Mouse (Mus musculus): ENCODE measurements around the gene Atxn1. TPM values are rescaled to one million over a fixed set of nuclear protein-coding genes. Genes with fewer than 3 reads are reported as not detected.
A peak's percentile ranks its signal among the peaks of the same experiment; 100 is the strongest.

The Atxn1 gene
- polyA plus RNA-seq, 1 experiment from 2014 or later, result 1.6 TPM

DNA sequence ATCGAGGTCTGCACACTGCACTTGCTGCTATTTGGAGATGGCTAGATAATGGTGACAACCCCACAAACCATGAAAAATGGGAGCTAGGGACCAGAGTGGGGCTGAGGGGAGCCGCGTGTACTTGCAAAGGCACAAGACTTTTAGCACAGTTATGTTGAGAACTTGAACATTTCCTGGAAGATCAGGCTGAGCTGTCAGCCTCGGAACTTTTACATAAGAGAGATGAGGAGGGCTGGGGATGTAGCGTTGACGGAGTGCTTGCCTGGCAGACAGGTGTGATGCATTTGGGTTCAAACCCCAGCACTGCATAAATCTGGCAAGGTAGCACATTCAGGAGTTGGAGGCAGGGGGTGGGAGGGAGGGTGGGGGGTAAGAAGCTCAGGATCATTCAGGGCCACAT, 346.8 kb downstream of the Atxn1 start:
- Histone ChIP-seq H3K9me3 (no peaks in the 10 kb centered on the region), H3K4me1 (peaks cover 23% of the 10 kb centered on the region), H3K4me3 (no peak overlapping the region), H3K27me3 (ENCODE audit: poor library complexity, severe bottlenecking) (no peaks in the 10 kb centered on the region), H3K36me3 (replicated peaks) (no peaks in the 10 kb centered on the region), H3K27ac (no peak overlapping the region)
- DNase-seq (ENCODE audit: extremely low spot score, low spot score), result no peak
- WGBS, result 85% methylated on average over 6 of the region's 6 CpGs

DNA sequence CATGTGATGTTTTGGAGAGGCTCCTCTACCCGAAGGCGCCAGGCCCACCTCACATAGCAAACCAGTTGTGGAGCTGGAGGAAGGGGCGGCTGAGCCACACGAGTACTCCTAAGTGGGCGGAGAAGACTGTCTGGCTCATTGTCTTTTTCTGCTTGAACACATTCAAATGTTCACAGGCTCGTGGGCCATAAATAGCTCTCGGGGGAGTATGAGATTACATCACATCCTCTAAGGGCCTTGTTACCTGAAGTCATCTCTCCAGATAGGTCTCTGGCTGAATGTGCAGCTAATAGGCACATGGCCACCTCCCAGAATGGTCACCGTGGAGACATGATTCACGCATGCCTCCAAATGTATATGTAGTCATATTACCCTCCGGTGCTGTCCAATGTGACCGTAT, 350.0 kb downstream of the Atxn1 start:
- 71% methylated on average over 11 of the region's 11 CpGs for WGBS
- Histone ChIP-seq H3K36me3 (replicated peaks) (no peaks in the 10 kb centered on the region), H3K27me3 (ENCODE audit: poor library complexity, severe bottlenecking) (no peaks in the 10 kb centered on the region), H3K9me3 (no peaks in the 10 kb centered on the region), H3K4me3 (no peak overlapping the region), H3K27ac (no peak overlapping the region), H3K4me1 (peaks cover 12% of the 10 kb centered on the region)
- no peak for DNase-seq (ENCODE audit: extremely low spot score, low spot score)

DNA sequence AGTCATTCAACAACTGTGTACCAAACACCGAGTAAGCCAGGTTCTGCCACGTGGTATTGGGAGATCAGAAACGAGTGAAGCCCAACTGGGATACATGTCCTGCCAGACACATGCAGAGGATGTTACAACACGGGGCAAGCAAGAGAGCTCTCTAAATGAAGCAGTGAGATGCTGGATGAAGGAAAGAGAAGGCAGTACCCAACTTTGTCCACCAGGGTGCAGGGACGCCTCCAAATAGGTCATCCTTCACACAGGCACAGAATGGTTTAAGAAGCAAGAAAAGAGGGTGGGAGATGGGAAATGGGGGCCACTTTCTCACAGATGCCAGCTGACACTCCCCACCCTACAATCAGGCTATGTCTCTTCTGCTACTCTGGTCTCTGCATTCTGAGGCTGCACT, 351.5 kb downstream of the Atxn1 start:
- H3K27ac ChIP-seq, result no peak overlapping the region
- H3K4me3 ChIP-seq, result no peak overlapping the region
- DNase-seq (ENCODE audit: extremely low spot score, low spot score), result peak; percentile 25
- no peaks in the 10 kb centered on the region for H3K27me3 ChIP-seq (ENCODE audit: poor library complexity, severe bottlenecking)
- 35% methylated on average over 5 of the region's 5 CpGs for WGBS
- no peaks in the 10 kb centered on the region for H3K36me3 ChIP-seq (replicated peaks)
- peaks cover 20% of the 10 kb centered on the region for H3K4me1 ChIP-seq
- H3K9me3 ChIP-seq, result peaks cover 7% of the 10 kb centered on the region; the same call in 1 of the 2 replicates

DNA sequence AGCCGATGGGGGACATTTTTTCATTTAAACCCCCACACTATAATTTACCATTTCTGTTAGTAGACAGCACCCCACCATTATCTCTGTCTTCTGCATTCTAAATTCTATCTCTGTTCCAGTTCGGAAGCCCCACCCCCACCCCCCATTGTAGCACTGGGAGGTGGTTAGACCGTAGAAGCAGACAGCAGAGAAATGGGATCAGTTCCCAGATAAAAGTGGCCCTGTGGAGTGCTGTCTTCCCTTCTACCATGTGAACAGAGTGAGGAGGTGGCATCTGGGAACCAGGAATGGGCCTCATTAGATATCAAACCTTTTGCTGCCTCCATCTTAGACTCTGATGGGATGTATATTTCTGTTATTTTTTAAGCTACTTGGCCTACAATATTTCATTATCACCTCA, 353.3 kb downstream of the Atxn1 start:
- DNase-seq (ENCODE audit: extremely low spot score, low spot score), result no peak
- 82% methylated on average over 3 of the region's 3 CpGs for WGBS
- Histone ChIP-seq H3K36me3 (replicated peaks) (no peaks in the 10 kb centered on the region), H3K27ac (no peak overlapping the region), H3K27me3 (ENCODE audit: poor library complexity, severe bottlenecking) (no peaks in the 10 kb centered on the region), H3K4me1 (peaks cover 20% of the 10 kb centered on the region), H3K9me3 (peaks cover 9% of the 10 kb centered on the region; the same call in 1 of the 2 replicates), H3K4me3 (no peak overlapping the region)

DNA sequence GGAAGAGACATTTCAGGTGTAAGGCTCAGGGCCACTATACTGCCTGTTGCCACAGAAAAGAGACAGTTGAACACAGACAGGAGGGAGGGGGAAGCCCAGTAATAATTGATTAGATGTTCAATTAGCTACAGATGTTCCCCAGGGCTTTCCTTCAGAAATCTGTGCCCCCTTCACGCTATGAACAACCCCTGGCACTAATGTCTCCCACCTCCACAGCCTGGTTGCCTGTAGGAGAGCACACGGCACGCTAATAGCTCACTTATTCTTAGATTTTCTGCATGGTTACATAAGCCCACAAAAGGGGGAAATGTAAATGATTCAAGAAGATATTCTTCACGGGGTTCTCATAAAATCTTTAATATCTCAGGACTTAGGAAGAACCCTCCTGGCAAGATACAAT, 355.3 kb downstream of the Atxn1 start:
- H3K36me3 ChIP-seq (replicated peaks), result no peaks in the 10 kb centered on the region
- peaks cover 9% of the 10 kb centered on the region; the same call in 1 of the 2 replicates for H3K9me3 ChIP-seq
- no peak overlapping the region for H3K4me3 ChIP-seq
- DNase-seq (ENCODE audit: extremely low spot score, low spot score), result no peak
- no peaks in the 10 kb centered on the region for H3K27me3 ChIP-seq (ENCODE audit: poor library complexity, severe bottlenecking)
- H3K27ac ChIP-seq, result no peak overlapping the region
- WGBS, result 59% methylated on average over 4 of the region's 4 CpGs
- H3K4me1 ChIP-seq, result peaks cover 11% of the 10 kb centered on the region

DNA sequence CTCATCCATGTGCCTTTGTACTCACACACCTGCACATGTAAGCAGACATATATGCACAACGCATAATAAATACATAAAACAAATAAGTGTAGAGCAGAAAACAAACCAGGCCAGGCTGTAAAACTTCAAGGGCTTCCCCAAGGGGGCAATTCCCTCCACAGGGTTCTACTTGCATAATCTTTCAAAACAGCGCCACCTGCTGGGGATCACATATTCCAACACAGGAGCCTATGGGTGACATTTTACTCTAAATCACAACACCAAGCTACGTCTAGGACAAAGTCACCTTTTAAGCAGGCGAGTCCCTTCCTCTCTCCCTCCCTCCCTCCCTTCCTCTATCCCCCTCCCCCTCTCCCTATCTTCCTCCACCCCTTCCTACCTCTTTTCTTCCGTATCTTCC, 356.2 kb downstream of the Atxn1 start:
- no peak overlapping the region for H3K27ac ChIP-seq
- DNase-seq (ENCODE audit: extremely low spot score, low spot score), result no peak
- peaks cover 10% of the 10 kb centered on the region for H3K4me1 ChIP-seq
- H3K4me3 ChIP-seq, result no peak overlapping the region
- H3K9me3 ChIP-seq, result peaks cover 9% of the 10 kb centered on the region; the same call in 1 of the 2 replicates
- H3K36me3 ChIP-seq (replicated peaks), result no peaks in the 10 kb centered on the region
- H3K27me3 ChIP-seq (ENCODE audit: poor library complexity, severe bottlenecking), result no peaks in the 10 kb centered on the region
- WGBS, result 95% methylated on average over 5 of the region's 5 CpGs

DNA sequence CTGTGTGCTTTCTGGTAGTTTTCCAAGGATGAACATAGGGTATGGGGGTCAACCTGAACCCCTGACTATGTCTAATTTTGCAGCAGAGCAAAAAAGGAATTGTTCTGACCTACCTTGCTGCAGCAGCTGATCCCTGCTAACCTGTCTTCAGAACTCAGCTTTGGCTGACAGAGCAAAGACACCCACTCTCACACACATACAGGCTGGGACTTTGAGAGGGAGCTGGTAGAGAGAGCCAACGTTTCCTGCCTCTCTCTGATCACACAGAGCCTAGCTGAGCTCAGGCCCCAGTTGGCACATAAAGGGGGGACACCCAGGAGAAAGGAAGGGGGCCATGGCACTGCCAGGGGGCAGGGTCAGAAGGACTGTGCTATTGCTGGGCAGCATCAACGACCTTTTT, 356.9 kb downstream of the Atxn1 start:
- no peak overlapping the region for H3K4me3 ChIP-seq
- peaks cover 10% of the 10 kb centered on the region for H3K4me1 ChIP-seq
- no peaks in the 10 kb centered on the region for H3K27me3 ChIP-seq (ENCODE audit: poor library complexity, severe bottlenecking)
- no peak overlapping the region for H3K27ac ChIP-seq
- WGBS, result 77% methylated on average over 2 of the region's 2 CpGs
- H3K9me3 ChIP-seq, result peaks cover 9% of the 10 kb centered on the region; the same call in 1 of the 2 replicates
- DNase-seq (ENCODE audit: extremely low spot score, low spot score), result no peak
- H3K36me3 ChIP-seq (replicated peaks), result no peaks in the 10 kb centered on the region

DNA sequence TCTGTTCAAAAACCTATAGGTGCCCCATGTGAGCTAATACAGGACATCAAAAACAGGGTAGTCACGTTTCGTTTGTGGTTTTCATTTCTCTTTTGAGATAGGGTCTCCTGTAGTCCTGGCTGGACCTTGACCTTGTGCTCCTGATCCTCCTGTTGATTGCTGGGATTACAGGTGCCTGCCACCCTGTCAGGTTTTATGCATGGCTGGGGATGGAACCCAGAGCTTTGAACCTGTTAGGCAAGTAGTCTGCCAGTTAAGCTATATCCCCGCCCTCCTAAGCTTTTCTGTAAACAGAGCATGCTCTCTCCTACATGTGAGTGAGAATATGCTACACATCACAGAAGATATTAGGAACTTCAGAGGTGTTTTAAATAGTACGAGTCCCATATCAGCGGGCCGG, 361.2 kb downstream of the Atxn1 start:
- H3K27me3 ChIP-seq (ENCODE audit: poor library complexity, severe bottlenecking), result no peaks in the 10 kb centered on the region
- no peak for DNase-seq (ENCODE audit: extremely low spot score, low spot score)
- 94% methylated on average over 6 of the region's 6 CpGs for WGBS
- no peak overlapping the region for H3K27ac ChIP-seq
- peaks cover 5% of the 10 kb centered on the region; the same call in 1 of the 2 replicates for H3K9me3 ChIP-seq
- no peaks in the 10 kb centered on the region for H3K36me3 ChIP-seq (replicated peaks)
- no peak overlapping the region for H3K4me3 ChIP-seq
- peaks cover 16% of the 10 kb centered on the region for H3K4me1 ChIP-seq

DNA sequence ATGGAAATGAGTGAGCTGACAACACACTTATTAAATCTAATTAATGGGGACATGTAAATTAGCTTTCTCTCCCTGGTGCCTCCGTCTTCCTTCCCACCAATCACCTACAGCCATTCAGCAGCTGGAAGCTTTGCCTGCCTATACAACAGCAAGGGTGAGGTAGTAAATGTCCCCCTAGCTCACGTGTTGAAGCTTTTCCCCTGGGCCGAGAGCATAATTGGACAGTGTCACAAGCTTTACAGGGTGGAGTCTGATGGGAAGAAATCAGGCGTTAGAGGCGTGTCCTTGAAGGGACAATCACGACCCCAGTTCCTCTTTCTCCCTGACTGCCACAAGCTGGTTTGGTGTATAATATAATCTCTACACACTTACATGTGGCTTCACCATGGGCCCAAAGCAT, 364.4 kb downstream of the Atxn1 start:
- no peak for DNase-seq (ENCODE audit: extremely low spot score, low spot score)
- Histone ChIP-seq H3K27me3 (ENCODE audit: poor library complexity, severe bottlenecking) (no peaks in the 10 kb centered on the region), H3K9me3 (no peaks in the 10 kb centered on the region), H3K4me3 (no peak overlapping the region), H3K27ac (peak overlapping the region; percentile 15; the same call in 1 of the 2 replicates), H3K36me3 (replicated peaks) (no peaks in the 10 kb centered on the region), H3K4me1 (peaks cover 16% of the 10 kb centered on the region)
- WGBS, result 70% methylated on average over 6 of the region's 6 CpGs

DNA sequence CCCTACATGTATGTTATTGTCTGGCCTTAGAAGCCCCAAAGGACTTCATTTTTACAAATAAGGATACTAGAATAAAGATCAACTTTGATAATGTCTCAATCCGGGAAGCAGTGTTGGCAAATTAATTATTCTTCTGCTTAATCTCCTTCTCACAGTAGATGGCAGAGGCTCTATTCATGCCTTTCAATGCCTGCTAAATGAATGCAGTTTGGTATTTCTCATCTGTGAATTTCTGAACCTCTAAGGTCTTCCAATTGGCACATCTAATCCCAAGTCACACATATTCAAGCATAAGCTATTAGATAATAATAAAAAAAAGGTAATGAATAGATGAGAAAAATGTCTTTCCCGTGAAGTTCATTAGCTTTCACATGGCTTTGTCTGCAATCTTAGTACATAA, 365.0 kb downstream of the Atxn1 start:
- WGBS, result 75% methylated on average over 2 of the region's 2 CpGs
- H3K4me3 ChIP-seq, result no peak overlapping the region
- peaks cover 16% of the 10 kb centered on the region for H3K4me1 ChIP-seq
- no peaks in the 10 kb centered on the region for H3K36me3 ChIP-seq (replicated peaks)
- no peak for DNase-seq (ENCODE audit: extremely low spot score, low spot score)
- no peaks in the 10 kb centered on the region for H3K27me3 ChIP-seq (ENCODE audit: poor library complexity, severe bottlenecking)
- H3K9me3 ChIP-seq, result no peaks in the 10 kb centered on the region
- H3K27ac ChIP-seq, result no peak overlapping the region

DNA sequence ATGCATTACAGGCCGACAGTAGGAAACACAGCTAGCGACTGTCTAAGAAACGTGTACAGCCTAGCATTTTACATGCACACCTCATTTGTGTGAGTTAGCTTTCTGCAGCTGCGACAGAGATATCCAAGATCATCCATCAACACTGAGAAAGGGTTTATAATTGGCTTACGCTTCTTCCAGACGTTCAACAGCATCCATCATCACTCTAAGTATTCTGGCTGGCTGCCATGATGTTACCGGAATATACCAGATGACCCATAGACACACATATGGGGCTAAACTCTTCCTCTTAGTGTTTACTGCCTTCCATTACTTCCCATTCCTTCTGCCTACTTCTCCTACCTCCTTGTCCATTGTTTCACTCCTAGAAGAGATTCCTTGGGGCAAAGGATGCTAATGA, 369.4 kb downstream of the Atxn1 start:
- no peaks in the 10 kb centered on the region for H3K36me3 ChIP-seq (replicated peaks)
- H3K27me3 ChIP-seq (ENCODE audit: poor library complexity, severe bottlenecking), result no peaks in the 10 kb centered on the region
- H3K27ac ChIP-seq, result no peak overlapping the region
- no peak for DNase-seq (ENCODE audit: extremely low spot score, low spot score)
- peaks cover 11% of the 10 kb centered on the region for H3K4me1 ChIP-seq
- H3K9me3 ChIP-seq, result no peaks in the 10 kb centered on the region
- H3K4me3 ChIP-seq, result no peak overlapping the region
- WGBS, result 94% methylated on average over 7 of the region's 7 CpGs

DNA sequence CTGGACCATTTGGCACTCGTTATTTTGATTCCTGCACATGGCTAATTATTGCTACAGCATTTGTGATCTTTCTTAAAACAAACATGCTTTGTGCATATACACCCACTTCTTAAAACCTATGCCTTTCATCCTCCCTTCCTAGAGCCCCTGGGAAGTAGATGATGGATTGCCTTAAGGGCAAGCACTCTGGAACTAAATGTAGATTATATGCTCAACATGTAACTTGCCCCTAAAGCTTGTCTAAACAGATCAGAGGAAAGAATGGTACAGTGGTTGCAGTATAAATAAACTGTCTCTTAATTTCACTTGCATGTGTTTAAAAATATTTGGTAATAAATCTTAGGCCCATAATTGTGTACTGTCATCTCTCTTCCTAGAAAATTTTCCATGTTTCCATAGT, 370.9 kb downstream of the Atxn1 start:
- WGBS, result 86% methylated on average over 1 of the region's 1 CpGs
- H3K4me1 ChIP-seq, result no peaks in the 10 kb centered on the region; the same call in 1 of the 2 replicates
- no peak overlapping the region for H3K27ac ChIP-seq
- H3K4me3 ChIP-seq, result no peak overlapping the region
- H3K27me3 ChIP-seq (ENCODE audit: poor library complexity, severe bottlenecking), result no peaks in the 10 kb centered on the region
- DNase-seq (ENCODE audit: extremely low spot score, low spot score), result no peak
- H3K36me3 ChIP-seq (replicated peaks), result no peaks in the 10 kb centered on the region
- no peaks in the 10 kb centered on the region for H3K9me3 ChIP-seq

DNA sequence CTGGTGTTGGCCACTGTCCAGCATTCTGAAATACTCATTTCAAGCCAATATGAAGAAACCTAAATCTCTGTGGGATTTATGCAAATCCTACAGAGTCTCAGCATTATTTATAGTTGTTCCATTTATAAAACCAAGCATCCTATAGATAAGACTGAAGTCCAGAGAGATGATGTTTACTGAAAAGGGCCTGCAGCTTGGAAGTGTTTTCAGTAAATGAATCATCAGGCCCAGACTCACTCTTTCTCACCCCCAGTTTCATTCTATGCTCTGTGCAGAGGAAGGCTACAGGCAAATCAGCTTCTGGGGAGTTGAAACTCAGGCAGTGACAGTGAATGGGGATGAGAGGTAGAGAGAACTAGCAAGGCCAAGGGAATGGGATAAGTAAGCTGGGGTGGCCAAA, 373.9 kb downstream of the Atxn1 start:
- Histone ChIP-seq H3K4me1 (no peaks in the 10 kb centered on the region; the same call in 1 of the 2 replicates), H3K27me3 (ENCODE audit: poor library complexity, severe bottlenecking) (no peaks in the 10 kb centered on the region), H3K9me3 (no peaks in the 10 kb centered on the region), H3K4me3 (no peak overlapping the region), H3K27ac (no peak overlapping the region), H3K36me3 (replicated peaks) (no peaks in the 10 kb centered on the region)
- no peak for DNase-seq (ENCODE audit: extremely low spot score, low spot score)

DNA sequence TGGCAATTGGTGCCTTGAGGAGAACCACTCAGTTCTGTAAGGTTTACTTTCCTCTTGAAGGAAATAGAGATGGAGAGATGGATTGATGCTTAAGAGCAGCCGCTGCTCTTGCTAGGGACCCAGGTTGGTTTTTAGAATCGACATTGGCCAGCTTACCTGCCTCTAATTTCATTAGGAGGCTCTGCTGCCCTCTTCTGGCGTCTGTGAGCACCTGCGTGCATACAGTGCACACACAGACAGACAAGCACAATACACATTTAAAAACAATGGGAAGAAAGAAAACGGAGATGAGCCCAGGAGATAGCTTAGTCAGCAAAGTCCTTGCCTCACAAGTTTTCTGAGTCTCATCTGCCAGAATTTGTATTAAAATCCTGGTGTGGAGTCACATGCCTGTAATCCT, 381.7 kb downstream of the Atxn1 start:
- H3K27me3 ChIP-seq (ENCODE audit: poor library complexity, severe bottlenecking), result no peaks in the 10 kb centered on the region
- DNase-seq (ENCODE audit: extremely low spot score, low spot score), result no peak
- no peaks in the 10 kb centered on the region for H3K36me3 ChIP-seq (replicated peaks)
- 0 out of 2 replicates have a peak, but pooled peaks cover 3% of the 10 kb centered on the region for H3K4me1 ChIP-seq
- H3K4me3 ChIP-seq, result no peak overlapping the region
- no peaks in the 10 kb centered on the region for H3K9me3 ChIP-seq
- no peak overlapping the region for H3K27ac ChIP-seq
- 88% methylated on average over 5 of the region's 5 CpGs for WGBS

All from forebrain, embryonic 10.5 days (tissue).